ENCODE assay signal across 20 mouse cellular contexts in the genomic region with DNA sequence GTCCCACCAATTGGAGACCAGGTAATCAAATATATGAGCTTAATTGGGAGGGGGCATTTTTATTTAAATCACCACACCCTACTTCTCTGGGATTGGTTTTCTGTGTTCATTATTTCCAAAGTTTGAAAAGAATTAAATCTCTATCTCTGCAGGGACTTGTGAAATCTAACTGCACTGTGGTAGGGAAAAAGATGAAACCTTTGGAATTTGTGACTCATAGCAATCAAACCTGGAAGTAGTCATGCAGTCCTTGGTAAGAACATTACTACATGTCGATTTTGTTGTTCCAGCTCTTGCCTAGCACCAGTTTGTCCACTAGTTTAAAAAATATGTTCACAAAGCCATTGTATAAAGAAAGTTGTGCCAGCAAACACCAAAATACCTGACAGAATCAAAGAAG.
"Had no signal": no experiment of that assay in that cellular context is flagged by ENCODE, and none has a peak within 500 bp of the region (broad histone marks: within the 10 kb centered on the region; RNA-seq: fewer than 3 reads in every experiment).

No protein-coding gene starts in this region.

- H3K4me1 ChIP-seq: liver, embryonic 13.5 days; neural tube, embryonic 12.5 days; neural tube, embryonic 15.5 days; stomach, embryonic 15.5 days had no signal

- H3K27me3 ChIP-seq: liver, embryonic 13.5 days; neural tube, embryonic 12.5 days; neural tube, embryonic 15.5 days; stomach, embryonic 15.5 days had no signal

- H3K36me3 ChIP-seq: liver, embryonic 13.5 days; neural tube, embryonic 12.5 days; neural tube, embryonic 15.5 days; stomach, embryonic 15.5 days had no signal

- H3K4me2 ChIP-seq: liver, embryonic 13.5 days; midbrain, embryonic 11.5 days; neural tube, embryonic 12.5 days; neural tube, embryonic 15.5 days; stomach, embryonic 15.5 days had no signal

- H3K4me3 ChIP-seq: layer of hippocampus, adult 2 months; liver, embryonic 13.5 days; neural tube, embryonic 12.5 days; neural tube, embryonic 15.5 days; stomach, embryonic 15.5 days had no signal

- H3K9ac ChIP-seq: liver, embryonic 13.5 days; neural tube, embryonic 12.5 days; neural tube, embryonic 15.5 days; stomach, embryonic 15.5 days had no signal

- H3K27ac ChIP-seq: kidney, postnatal 0 days; layer of hippocampus, adult 2 months; liver, embryonic 13.5 days; neural tube, embryonic 12.5 days; neural tube, embryonic 15.5 days had no signal

- DNase-seq: kidney, adult 2 months; kidney, postnatal 25 days; layer of hippocampus, adult 9-11 months; liver, embryonic 13.5 days; lung, adult 2 months; lung, postnatal 14 days; lung, postnatal 4 days; midbrain, embryonic 14.5 days; right cerebral cortex, adult 18-20 months; right cerebral cortex, postnatal 14 days; right cerebral cortex, postnatal 4 days; spleen, adult 18-20 months; thymus, adult 18-20 months; thymus, postnatal 36 days had no signal

- H3K9me3 ChIP-seq: liver, embryonic 13.5 days; neural tube, embryonic 12.5 days; neural tube, embryonic 15.5 days; stomach, embryonic 15.5 days had no signal
